ENCODE assay signal across 9 mouse cellular contexts in the genomic region with DNA sequence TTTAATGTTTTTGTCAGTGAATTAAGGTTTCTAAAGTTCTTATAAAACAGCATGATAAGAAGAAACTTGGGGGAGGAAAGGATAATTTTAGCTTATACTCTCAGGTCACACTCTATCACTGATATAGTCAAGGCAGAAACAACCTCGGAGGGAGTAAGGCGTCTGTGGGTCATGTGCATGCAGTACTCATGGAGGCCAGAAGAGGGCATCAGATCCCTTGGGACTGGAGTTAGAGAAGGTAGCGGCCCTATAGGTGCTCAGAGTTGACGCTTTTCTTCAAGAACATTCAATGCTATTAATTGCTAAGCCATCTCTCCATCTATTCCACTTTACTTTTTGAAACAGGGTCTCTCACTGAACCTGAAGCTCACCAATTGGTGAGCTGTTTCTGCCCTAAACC. TPM values are rescaled to one million over a fixed set of nuclear protein-coding genes. Genes with fewer than 3 reads are reported as not detected.
DNase-seq lines count a peak whose midpoint lies in the region; ATAC-seq and TF ChIP-seq lines count a peak whose summit lies in the region.
"Had no signal": no experiment of that assay in that cellular context is flagged by ENCODE, and none has a peak within 500 bp of the region (broad histone marks: within the 10 kb centered on the region; RNA-seq: fewer than 3 reads in every experiment).

No protein-coding gene starts in this region.

- WGBS in heart, embryonic 12.5 days, result 18% methylated on average over 4 of the region's 4 CpGs
- WGBS in forebrain, embryonic 11.5 days, result 18% methylated on average over 4 of the region's 4 CpGs
- WGBS in small intestine, adult 2 months, result 3% methylated on average over 4 of the region's 4 CpGs

- no peaks in the 10 kb centered on the region for H3K4me1 ChIP-seq in heart, embryonic 12.5 days (replicated peaks)
- H3K4me1 ChIP-seq in forebrain, embryonic 11.5 days (replicated peaks; ENCODE audit: control insufficient read depth, insufficient read depth, low read length), result no peaks in the 10 kb centered on the region
- H3K4me1 ChIP-seq in small intestine, adult 2 months (ENCODE audit: control insufficient read depth, insufficient read depth, insufficient read length, low read length), result no peaks in the 10 kb centered on the region
- H3K4me1 ChIP-seq: liver, embryonic 13.5 days had no signal

- no peak overlapping the region for H3K4me3 ChIP-seq in heart, embryonic 12.5 days
- H3K4me3 ChIP-seq in forebrain, embryonic 11.5 days (ENCODE audit: low read depth, low read length), result no peak overlapping the region
- H3K4me3 ChIP-seq in small intestine, adult 2 months (ENCODE audit: low read depth, low read length), result no peak overlapping the region
- H3K4me3 ChIP-seq: liver, embryonic 13.5 days had no signal

- H3K36me3 ChIP-seq in heart, embryonic 12.5 days, result no peaks in the 10 kb centered on the region
- H3K36me3 ChIP-seq in forebrain, embryonic 11.5 days (ENCODE audit: control insufficient read depth, insufficient read depth, low read length), result no peaks in the 10 kb centered on the region
- H3K36me3 ChIP-seq in small intestine, adult 2 months (ENCODE audit: control insufficient read depth, insufficient read depth, low read length), result no peaks in the 10 kb centered on the region
- H3K36me3 ChIP-seq: liver, embryonic 13.5 days had no signal

- H3K4me2 ChIP-seq in heart, embryonic 12.5 days, result no peak overlapping the region
- no peak overlapping the region for H3K4me2 ChIP-seq in forebrain, embryonic 11.5 days (ENCODE audit: low read depth, low read length, severe bottlenecking)
- H3K4me2 ChIP-seq: liver, embryonic 13.5 days had no signal

- H3K9ac ChIP-seq in heart, embryonic 12.5 days, result no peak overlapping the region
- no peak overlapping the region for H3K9ac ChIP-seq in forebrain, embryonic 11.5 days (ENCODE audit: low read length)
- H3K9ac ChIP-seq: liver, embryonic 13.5 days had no signal

- H3K27ac ChIP-seq in heart, embryonic 12.5 days (ENCODE audit: poor library complexity, severe bottlenecking), result no peak overlapping the region
- no peak overlapping the region for H3K27ac ChIP-seq in forebrain, embryonic 11.5 days (ENCODE audit: low read depth, low read length)
- H3K27ac ChIP-seq in small intestine, adult 2 months (ENCODE audit: insufficient read depth, low read depth, low read length), result no peak overlapping the region
- H3K27ac ChIP-seq: liver, embryonic 13.5 days had no signal

- ATAC-seq in heart, embryonic 12.5 days (ENCODE audit: insufficient number of reproducible peaks, low FRiP score), result no peak
- peak; percentile 64 for ATAC-seq in forebrain, embryonic 11.5 days (replicated peaks; ENCODE audit: low FRiP score)
- ATAC-seq in megakaryocyte-erythroid progenitor cell, adult 5-6 weeks (replicated peaks; ENCODE audit: low FRiP score, low TSS enrichment, poor library complexity, severe bottlenecking), result peak; percentile 86

- H3K27me3 ChIP-seq in heart, embryonic 12.5 days (replicated peaks), result no peaks in the 10 kb centered on the region
- no peaks in the 10 kb centered on the region for H3K27me3 ChIP-seq in forebrain, embryonic 11.5 days (ENCODE audit: control insufficient read depth, insufficient read depth, low read length)
- no peaks in the 10 kb centered on the region for H3K27me3 ChIP-seq in small intestine, adult 2 months (ENCODE audit: control insufficient read depth, insufficient read depth, low read length)
- H3K27me3 ChIP-seq: liver, embryonic 13.5 days had no signal

- TF ChIP-seq CTCF in brain, embryonic 14.5 days (IDR thresholded peaks at IDR 0.05; ENCODE audit: borderline replicate concordance, extremely low read depth, insufficient read depth, insufficient read length), result peak; percentile 81
- TF ChIP-seq CTCF in small intestine, adult 2 months (IDR thresholded peaks at IDR 0.05; ENCODE audit: extremely low read depth, insufficient read length, insufficient replicate concordance, low read depth, low read length), result peak; percentile 70; the same call in 1 of the 2 replicates

- DNase-seq in heart, adult 8-10 months (ENCODE audit: low spot score), result peak; percentile 44
- DNase-seq in brain, embryonic 14.5 days (ENCODE audit: low read depth), result peak; percentile 75
- peak; percentile 82 for DNase-seq in forebrain, embryonic 11.5 days (ENCODE audit: low spot score)
- peak; percentile 33 for DNase-seq in hindlimb bud, embryonic 11.5 days (ENCODE audit: extremely low spot score, low read depth, low spot score)
- peak; percentile 69 to 94 for DNase-seq in layer of hippocampus, postnatal 25 days (ENCODE audit: extremely low spot score in 1 of 2, low spot score in 1 of 2)
- DNase-seq: liver, embryonic 13.5 days had no signal

- TF ChIP-seq POLR2A in brain, embryonic 14.5 days (IDR thresholded peaks at IDR 0.05; ENCODE audit: borderline replicate concordance, extremely low read depth, insufficient read depth, insufficient read length, poor library complexity, severe bottlenecking), result no peak
- TF ChIP-seq POLR2A in small intestine, adult 2 months (IDR thresholded peaks at IDR 0.05; ENCODE audit: low read depth, low read length), result no peak

- H3K9me3 ChIP-seq in heart, embryonic 12.5 days (replicated peaks), result no peaks in the 10 kb centered on the region
- H3K9me3 ChIP-seq in forebrain, embryonic 11.5 days (ENCODE audit: control insufficient read depth, low read length), result no peaks in the 10 kb centered on the region
- H3K9me3 ChIP-seq: liver, embryonic 13.5 days had no signal

RNA-seq across cellular contexts. Expression of a gene that starts 19.8 kb away (rescaled TPM):
- total RNA-seq in heart, adult 8-10 months (2022), result not detected
- not detected in 2 replicates for polyA plus RNA-seq in heart, embryonic 12.5 days (2016; fragmentation: Nextera tagmentation; extraction: Ambion mirVana)
- not detected in 2 replicates for polyA plus RNA-seq in brain, embryonic 14.5 days (2012; rRNA removed)
- not detected in 2 replicates for polyA plus RNA-seq in forebrain, embryonic 11.5 days (2014; fragmentation: Nextera tagmentation; extraction: Ambion mirVana)
- total RNA-seq in layer of hippocampus, postnatal 25 days (2021), result under 1 TPM in 1 of 2 experiments, not detected in 1; 0.31 TPM
- total RNA-seq in megakaryocyte-erythroid progenitor cell, adult 5-6 weeks (2014; fragmentation: Nextera tagmentation), result not detected in 2 replicates
- total RNA-seq in megakaryocyte-erythroid progenitor cell, adult 5-6 weeks (2017), result not detected in 2 replicates
- polyA plus RNA-seq in small intestine, adult 2 months (2012; rRNA removed), result not detected in 2 replicates
- polyA plus RNA-seq: liver, embryonic 13.5 days had no signal

RNA-seq across cellular contexts. Expression of a gene that starts 22.2 kb away (rescaled TPM):
- total RNA-seq in heart, adult 8-10 months (2022), result 10 to 100 TPM; 28.2 to 36.2 (median 32.4) TPM
- 2.3 and 2.5 TPM in 2 replicates for polyA plus RNA-seq in heart, embryonic 12.5 days (2016; fragmentation: Nextera tagmentation; extraction: Ambion mirVana)
- 0.21 and 0.37 TPM in 2 replicates for polyA plus RNA-seq in brain, embryonic 14.5 days (2012; rRNA removed)
- 0.69 and 0.77 TPM in 2 replicates for polyA plus RNA-seq in forebrain, embryonic 11.5 days (2014; fragmentation: Nextera tagmentation; extraction: Ambion mirVana)
- 10 to 100 TPM; 29.8 to 35.4 TPM for total RNA-seq in layer of hippocampus, postnatal 25 days (2021)
- total RNA-seq in megakaryocyte-erythroid progenitor cell, adult 5-6 weeks (2014; fragmentation: Nextera tagmentation), result not detected in 2 replicates
- not detected in 2 replicates for total RNA-seq in megakaryocyte-erythroid progenitor cell, adult 5-6 weeks (2017)
- polyA plus RNA-seq in small intestine, adult 2 months (2012; rRNA removed), result 2.9 and 11.5 TPM in 2 replicates
